Mouse (Mus musculus) gastrocnemius, postnatal 10 days (tissue): ENCODE data around the gene Olfr506. TPM values are rescaled to one million over a fixed set of nuclear protein-coding genes. Genes with fewer than 3 reads are reported as not detected.
"Not testable (repeated sequence)": the region's sequence is repeated elsewhere in the genome, so short reads cannot be mapped to it uniquely, and the experiment has no call there.

Source experiments
- DNase-seq: peaks from one replicate; pipeline ENCODE4 v3.0.0; 2021; ENCODE audit warnings: mixed read lengths
- long read RNA-seq, 2 experiments: library from polyadenylated mRNA; stranded (forward); transcript quantifications; one replicate each; pipeline ENCODE4 v2.0.0; 2021
- total RNA-seq, 2 experiments: library from RNA; stranded (reverse); gene quantifications; 2 replicates each; pipeline ENCODE4 v1.2.3; 2021

Gene Olfr506
- total RNA-seq = not detected
- long read RNA-seq, experiment 1 = 0 reads
- long read RNA-seq, experiment 2 = 0 reads

DNA sequence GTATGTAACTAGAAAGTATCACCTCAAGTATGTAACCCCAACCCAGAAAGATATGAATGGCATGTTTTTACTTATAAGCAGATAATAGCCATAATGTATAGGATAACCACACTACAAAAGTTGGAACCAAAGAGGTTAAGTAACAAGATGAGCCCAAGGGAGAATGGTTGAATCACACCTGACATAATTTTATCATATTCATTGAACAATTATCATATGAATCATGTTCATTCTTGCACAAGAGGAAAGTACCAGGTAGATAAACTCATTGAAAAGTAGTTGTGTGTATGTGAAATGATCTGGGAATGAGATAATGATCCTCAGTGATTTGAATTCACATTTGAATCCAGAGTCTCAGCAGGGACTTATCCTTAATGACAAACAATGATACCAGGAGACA lies at the start of gene Olfr506:
Gene Olfr506 (plus strand): TSS at position 301 of the 400 bp plus-strand sequence.
- DNase-seq = no peak

DNA sequence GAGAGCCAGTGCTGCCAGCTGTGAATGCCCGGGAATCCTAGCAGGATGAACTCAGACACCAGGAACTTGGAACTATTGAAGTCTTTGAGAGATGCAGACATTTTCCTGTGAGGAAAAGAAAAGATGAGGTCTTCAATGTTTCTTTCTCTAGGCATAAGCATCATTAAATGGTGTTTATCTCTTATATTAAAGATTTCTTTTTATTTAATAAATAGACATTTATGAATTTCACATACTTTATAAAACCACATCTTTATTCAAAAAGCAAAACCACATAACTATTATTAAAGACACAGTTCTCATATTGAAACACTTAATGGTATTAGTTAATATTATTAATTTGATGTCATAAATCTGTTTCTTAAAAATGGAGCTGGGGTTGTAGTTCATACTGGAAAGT lies 44.9 kb upstream of the Olfr506 start, which contains the start of gene Olfr504:
Gene Olfr504 (minus strand): TSS at position 101 of the 400 bp plus-strand sequence.
- DNase-seq = no peak

DNA sequence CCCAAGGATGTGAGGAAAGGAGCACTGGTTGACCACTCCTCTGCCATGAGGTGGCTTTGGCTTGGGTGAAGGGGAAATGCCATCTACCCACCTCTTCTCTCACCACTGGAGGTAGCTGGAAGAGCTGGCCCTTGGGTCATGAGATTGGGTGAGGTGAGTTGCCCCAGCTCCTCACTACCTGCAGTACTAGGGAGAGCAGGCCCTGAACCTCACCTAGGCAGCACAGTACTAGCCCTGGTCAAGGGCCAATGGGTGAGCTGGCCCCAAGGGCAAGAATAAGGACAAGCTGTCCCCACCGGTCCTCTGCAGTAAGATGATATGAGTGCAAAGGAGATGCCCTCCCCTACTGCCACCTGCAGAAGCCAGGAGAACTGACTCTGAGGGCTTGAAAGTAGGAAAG lies 20.8 kb upstream of the Olfr506 start:
- DNase-seq = no peak

DNA sequence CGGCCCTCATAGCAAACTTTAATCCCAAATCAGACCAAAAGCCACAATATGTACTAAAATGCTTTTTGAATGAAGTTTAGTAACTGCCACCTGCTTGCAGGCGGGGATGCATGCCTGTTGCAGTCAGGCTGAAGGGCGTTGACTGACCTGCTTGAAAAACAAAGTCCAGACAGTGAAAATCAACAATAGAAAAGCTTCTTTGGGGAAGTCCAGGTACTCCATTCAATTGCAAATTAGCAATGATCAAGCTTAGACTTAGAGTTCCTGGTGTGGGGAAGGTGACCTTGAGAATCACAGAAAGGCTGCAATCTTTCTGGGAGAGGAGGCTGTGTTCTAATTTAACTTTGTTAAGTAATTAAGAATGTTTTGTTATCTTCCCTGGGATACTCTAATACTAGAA lies 8.7 kb upstream of the Olfr506 start:
- not testable (repeated sequence) for DNase-seq

DNA sequence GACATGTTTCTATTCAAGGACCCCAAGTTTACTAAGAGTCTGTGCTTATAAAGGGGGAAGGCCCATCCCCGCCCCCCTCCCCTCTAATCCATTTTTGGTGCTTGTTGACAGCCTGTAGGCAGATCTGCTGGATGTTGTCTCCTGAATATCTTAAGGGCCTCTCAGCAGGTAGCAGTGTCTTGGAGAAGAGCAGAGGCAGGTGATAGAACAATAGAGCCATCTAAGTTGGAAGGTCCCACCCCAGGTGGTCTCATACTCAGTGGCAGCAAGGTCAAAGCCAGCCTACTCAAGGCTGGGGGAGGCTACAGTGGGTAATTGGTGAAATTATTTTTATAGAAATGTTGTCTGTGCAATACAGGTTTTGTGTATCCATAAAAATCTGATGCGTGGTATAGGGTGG lies 3.5 kb downstream of the Olfr506 start:
- no peak for DNase-seq

DNA sequence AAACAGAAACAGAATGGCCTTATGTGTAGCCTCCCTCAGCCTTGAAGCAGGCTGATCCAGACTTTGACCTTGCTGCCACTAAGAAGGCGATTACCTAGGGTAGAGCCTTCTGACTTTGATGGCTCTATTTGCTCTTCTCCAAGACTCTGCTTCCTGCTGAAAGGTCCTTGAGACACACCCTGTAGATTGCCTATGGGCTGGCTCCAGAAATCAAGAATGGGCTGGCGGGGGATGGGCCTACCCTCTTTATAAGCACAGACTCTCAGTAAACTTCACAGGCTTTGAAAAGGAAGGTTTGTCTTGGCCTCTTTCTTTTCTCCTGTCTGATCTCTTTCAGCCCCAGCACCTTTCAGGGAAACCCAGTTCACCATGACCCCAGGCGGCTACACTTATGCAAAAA lies 6.2 kb downstream of the Olfr506 start:
- DNase-seq = not testable (repeated sequence)

DNA sequence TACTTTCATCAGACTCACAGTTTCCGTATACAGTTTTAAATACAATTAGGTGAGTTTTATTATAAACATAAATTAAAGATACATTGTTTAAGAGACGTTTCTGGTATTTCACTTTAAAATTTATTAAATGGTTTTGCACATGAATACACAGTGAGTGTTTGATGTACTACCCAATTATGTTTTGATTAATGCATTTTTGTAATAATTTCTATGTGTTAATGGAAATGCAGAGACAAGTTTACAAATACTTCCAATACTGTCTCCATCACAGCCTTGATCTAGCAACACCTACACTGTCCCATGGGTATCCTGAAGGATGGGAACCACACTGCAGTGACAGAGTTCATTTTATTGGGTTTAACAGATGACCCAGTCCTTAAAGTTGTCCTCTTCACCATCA lies 10.9 kb downstream of the Olfr506 start, which contains the start of gene Olfr507:
Gene Olfr507 (plus strand): TSS at position 301 of the 400 bp plus-strand sequence.
- no peak for DNase-seq

DNA sequence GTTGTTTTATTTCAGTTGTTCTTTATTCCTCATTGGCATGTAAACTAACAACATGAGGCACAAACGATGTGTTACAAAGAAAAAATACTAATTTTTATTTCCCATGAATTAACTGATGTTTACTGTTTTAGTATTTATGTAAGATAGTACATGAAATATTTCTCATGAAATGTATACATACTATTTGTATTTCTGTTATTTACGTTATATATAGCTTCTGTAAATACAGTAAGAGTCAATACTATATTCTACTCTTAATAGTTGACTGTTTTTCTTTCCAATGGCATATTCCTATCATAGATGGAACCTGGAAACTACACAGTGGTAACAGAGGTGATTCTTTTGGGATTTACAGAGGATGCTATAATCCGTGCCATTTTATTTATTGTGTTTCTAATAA lies 19.1 kb downstream of the Olfr506 start, which contains the start of gene Olfr508:
Gene Olfr508 (plus strand): TSS at position 301 of the 400 bp plus-strand sequence.
- DNase-seq = no peak

DNA sequence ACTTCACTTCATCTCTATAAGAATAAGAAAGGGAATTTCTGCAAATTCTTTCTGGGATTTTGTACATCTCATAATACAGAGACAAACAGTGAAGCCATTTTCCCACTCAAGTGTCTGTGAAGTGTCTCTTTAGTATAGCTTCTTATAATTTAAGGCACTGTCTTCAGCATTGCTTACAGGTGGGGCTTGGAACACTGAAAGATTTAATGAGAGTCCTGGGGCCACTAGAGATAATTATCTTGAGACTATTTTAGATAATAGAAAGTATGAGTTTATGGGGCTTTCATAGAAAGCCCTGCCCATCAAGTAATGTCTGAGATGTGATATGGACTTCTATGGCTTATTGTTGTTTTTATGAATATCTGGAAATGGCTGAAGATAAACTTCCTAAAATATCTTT lies 41.2 kb downstream of the Olfr506 start, which contains the start of gene Olfr509:
Gene Olfr509 (minus strand): TSS at position 101 of the 400 bp plus-strand sequence.
- no peak for DNase-seq

DNA sequence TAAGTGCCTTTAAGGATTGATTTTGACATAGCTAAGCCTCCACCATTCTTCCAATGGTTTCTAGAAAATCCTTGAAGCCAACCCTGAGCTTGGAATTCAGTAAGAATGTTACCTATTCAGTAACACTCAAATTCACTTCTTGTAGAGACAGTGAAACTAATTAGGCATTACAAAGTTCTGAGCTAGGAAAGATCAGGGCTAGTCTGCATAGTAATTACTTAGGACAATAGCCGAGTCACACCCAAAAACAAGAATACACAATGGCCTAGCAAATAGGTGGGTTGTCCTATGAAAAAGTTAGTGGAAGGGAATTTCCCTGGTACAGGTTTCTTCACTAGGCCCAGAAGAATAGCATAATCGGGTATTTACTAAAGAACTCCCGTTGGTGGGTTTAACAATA lies 51.8 kb downstream of the Olfr506 start:
- DNase-seq = no peak

Other genes with a start within 250 kb of the Olfr506 start
- gene Olfr494, start 245.5 kb upstream of the Olfr506 start, total RNA-seq = not detected
- gene Olfr495, start 217.6 kb upstream of the Olfr506 start, total RNA-seq = not detected
- gene Olfr497, start 190.4 kb upstream of the Olfr506 start, total RNA-seq = not detected
- not detected for gene Olfr498, start 145.5 kb upstream of the Olfr506 start, total RNA-seq
- not detected for gene Olfr502, start 85.7 kb upstream of the Olfr506 start, total RNA-seq
- gene Olfr503, start 66.3 kb upstream of the Olfr506 start, total RNA-seq = not detected
- gene Olfr504, start 45.0 kb upstream of the Olfr506 start, total RNA-seq = not detected
- not detected for gene Olfr507, start 11.0 kb downstream of the Olfr506 start, total RNA-seq
- not detected for gene Olfr508, start 19.2 kb downstream of the Olfr506 start, total RNA-seq
- gene Olfr509, start 41.1 kb downstream of the Olfr506 start, total RNA-seq = not detected
- not detected for gene Olfr510, start 55.6 kb downstream of the Olfr506 start, total RNA-seq
- not detected for gene Olfr512, start 102.5 kb downstream of the Olfr506 start, total RNA-seq
- not detected for gene Olfr513, start 140.2 kb downstream of the Olfr506 start, total RNA-seq
- not detected for gene Olfr514, start 215.2 kb downstream of the Olfr506 start, total RNA-seq
- gene Olfr516, start 239.7 kb downstream of the Olfr506 start, total RNA-seq = not detected